Mouse (Mus musculus) 3T3-L1 (cell line): ENCODE results near the gene Ube2r2.

ENCODE experiments used
- DNase-seq: peaks from one replicate; pipeline ENCODE4 v3.0.0-alpha.2; 2015; ENCODE audit warnings: low read depth, low spot score

Ube2r2 gene

GRCm38 (mm10) chr4:41118706-41119292, 16.7 kb upstream of the Ube2r2 start:
- peak; percentile 83 for DNase-seq

DNA sequence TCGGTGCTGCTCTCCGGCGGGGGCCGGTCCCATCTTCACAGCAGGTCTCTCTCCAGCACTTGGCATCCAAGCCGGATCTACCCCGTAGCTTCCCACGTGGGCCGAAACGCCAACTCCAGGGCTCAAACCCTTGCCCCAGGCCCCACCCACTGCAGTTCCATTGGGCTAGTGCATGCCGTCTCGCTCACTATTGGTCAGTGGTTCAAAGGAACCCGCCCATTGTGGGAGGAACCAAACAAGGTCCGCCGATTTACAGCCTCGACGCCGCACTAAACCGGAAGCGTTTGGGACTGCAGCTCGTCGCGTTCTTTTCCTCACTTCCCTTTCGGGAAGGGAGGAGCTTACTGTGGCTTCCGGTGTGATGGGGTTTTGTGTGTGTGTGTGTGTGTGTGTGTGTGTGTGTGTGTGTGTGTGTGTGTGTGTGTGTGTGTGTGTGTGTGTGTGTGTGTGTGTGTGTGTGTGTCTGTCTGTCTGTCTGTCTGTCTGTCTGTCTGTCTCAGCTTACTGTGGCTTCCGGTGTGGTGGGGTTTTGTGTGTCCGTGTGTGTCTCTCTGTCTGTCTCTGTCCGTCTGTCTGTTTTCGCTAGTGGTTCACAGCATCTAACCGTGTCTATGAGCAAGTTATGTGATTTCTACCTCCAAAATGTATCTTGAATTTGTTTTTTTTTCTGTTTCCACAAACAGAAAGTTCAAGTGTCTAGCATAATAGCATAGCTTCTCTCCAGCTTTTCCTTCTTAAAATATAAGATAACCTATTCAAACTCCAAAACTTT, 11.2 kb upstream of the Ube2r2 start, which contains the start of gene Nol6:
Gene Nol6 (minus strand): TSS at position 276 of the 772 bp plus-strand sequence.
- DNase-seq, result peak; percentile 100

DNA sequence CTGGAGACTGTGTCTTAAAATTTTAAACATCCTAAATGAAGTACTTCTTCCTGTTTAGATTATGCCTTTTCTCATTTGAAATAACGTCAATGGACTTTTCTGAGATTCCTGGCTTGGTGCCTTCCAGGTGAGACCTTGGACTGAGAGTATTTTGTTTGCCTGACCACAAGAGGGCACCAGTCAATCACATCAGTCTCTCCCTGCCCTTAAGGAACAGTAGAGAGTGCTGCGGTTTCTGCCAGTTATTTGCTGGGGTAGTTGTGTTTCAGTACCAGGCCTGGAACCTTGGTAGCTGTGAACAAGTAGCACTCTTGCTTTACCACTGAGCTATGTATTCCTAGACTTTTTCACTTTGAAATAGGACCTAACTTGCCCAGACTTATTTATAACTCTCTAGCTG, 6.1 kb upstream of the Ube2r2 start:
- peak; percentile 77 for DNase-seq

- no peak for DNase-seq
Measured at GRCm38 (mm10) chr4:41129836-41130235, 5.7 kb upstream of the Ube2r2 start.

- DNase-seq, result no peak
Measured at GRCm38 (mm10) chr4:41132471-41132870, 3.1 kb upstream of the Ube2r2 start.

DNA sequence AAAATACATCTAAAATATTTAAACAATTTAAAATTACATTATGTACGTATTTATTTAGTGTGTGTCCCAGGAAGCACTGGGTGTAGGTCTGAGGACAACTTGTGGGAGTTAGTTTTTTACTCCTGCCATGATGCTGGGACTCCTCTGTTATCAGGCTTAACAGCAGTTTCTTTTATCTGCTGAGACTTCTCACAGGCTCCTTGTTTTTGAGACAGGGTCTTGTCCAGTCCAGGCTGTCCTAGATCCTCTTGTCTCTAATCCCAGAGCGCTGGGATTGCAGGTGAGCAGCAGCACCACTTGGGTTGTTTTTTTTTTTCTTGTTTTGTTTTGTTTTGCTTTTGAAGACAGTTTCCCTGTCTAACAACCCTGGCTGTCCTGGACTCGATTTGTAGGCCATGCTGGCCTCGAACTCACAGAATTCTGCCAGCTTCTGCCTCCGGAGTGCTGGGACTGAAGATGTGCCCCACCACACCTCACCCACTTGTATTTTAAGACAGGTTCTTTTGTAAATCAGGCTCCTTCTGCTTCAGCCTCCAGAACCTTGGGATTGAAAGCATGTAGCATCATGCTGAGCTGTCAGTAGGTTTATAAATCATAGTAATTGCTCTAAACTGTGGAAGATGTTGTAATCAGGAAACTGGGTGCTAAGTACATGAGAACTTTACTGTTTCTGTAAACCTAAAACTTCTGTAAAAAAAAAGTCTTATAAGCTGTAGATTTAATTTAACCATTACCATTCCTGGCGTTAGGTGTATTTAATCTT, 1.8 kb upstream of the Ube2r2 start:
- DNase-seq, result peak; percentile 53

DNA sequence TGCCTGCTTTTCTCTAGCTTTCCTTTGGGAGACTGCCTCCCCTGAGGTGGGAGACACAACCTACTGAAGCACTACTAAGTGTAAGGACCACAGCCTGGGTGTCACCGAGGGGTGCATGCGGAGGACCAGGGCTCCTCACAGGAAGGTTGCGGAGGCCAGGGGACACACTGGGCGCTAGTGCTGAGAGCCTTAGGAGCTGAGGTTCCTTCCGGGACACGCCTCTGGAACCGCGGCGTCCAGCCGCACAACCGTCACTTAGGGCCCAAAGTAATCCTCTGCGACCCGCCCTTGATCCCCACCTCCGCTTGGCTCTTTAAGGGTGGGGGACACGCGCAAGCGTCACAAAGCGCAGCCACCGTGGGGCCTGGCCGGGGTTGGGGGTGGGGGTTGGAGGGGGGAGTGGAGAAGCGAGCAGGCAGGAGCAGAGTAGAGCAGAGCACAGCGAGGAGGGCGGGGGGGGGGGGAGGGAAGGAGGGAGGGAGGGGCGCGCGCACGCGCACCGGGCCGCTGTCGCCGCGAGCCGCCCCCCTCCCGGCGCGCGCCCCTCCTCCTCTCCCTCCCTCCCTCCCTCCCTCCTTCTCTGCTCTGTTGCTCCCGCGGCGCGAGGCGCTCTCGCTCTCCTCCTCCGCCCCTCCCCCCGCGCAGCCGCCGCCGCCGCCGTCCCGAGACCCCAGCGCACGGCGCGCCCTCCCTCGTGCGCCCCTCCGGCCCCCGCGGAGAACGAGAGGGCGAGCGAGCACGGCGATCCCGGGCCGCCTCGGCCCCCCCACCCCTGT, 420 bp upstream of the Ube2r2 start:
- DNase-seq, result peak; percentile 64

GRCm38 (mm10) chr4:41136454-41136805, 887 bp downstream of the Ube2r2 start:
- peak; percentile 52 for DNase-seq

DNA sequence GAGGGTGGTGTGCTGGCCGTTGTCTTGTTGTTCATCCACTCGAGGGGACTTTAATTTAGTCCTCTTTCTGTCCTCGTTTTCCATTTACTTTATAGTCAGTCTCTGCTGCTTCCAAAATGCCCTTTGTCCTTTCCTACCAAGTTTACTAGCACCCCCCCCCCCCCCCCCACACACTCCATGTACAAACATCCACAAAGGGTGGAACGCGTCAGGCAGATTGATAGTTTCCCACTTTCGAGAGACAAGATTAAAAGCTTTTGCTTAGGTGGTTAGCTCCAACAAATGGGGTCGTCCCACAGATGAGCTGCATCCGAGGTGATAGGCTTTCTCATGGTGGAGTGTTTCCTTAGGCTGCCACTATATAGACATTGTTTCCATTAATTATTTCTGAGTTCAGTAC, 1.3 kb downstream of the Ube2r2 start:
- DNase-seq, result peak; percentile 21

DNA sequence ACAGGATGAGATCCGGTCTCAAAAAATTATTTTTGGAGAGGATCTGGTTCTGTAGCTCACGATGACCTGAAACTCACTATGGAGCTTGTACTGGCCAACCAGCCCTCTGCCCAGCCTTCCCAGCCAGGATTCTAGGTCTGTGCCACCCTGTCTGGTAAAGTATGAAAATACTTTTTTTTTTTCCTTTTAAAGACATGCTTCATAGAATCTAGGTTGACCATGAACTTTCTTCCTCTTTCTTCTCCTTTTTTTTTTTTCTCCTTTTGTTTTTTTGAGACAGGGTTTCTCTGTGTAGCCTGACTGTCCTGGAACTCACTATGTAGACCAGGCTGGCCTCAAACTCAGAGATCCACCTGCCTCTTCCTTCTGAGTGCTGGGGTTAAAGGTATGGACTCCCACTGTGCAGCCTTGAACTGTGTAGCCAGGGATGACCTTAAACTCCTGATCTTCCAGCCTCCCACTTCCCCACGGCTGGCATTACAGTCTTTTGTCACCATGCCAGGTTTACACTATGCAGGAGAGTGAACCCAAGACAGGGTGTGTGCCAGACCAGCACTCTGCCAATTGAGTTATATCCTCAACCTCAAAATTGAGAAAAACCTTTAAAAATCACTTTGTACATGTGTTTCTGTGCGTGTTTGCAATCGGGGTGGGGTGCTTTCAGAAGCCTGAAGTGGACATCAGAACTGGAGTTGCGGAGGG, 4.8 kb downstream of the Ube2r2 start:
- DNase-seq, result no peak

DNA sequence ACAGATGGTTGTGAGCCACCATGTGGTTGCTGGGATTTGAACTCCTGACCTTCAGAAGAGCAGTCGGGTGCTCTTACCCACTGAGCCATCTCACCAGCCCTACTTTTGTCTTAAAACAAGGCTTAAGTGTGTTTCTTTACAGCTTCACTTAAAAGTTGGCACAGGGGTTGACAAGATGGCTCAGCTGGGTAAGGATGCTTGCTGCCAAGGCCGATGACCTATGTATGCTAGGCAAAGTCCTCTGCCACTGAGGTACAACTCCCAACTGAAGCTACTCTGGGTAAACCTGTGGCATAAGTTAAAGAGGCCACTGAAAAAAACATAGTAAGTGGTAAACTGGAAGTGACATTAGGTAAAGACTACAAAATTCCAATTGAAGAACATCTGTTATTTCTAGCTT, 7.1 kb downstream of the Ube2r2 start:
- no peak for DNase-seq

DNA sequence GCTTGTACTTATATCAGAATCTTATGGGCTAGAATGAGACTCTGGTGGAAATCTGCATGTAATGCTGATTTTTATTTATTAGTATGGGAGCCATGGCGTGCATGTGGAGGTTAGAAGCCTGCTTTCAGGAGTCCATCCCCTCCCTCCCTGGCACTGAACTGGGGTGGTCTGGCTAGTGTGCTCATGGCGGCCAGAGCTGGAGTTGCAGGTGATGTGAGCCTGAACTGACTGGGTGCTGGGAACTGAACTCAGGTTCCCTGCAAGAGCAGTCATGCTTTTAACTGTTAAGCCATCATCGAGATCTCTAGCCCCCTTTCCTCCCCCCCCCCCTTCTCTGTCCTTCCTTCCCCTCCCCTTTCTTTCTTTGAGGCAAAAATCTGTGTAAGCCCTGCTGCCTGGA, 14.3 kb downstream of the Ube2r2 start:
- DNase-seq, result no peak

GRCm38 (mm10) chr4:41151186-41151585, 15.6 kb downstream of the Ube2r2 start:
- DNase-seq, result no peak

- DNase-seq, result peak; percentile 78
Measured at GRCm38 (mm10) chr4:41153146-41153545, 17.6 kb downstream of the Ube2r2 start.

DNA sequence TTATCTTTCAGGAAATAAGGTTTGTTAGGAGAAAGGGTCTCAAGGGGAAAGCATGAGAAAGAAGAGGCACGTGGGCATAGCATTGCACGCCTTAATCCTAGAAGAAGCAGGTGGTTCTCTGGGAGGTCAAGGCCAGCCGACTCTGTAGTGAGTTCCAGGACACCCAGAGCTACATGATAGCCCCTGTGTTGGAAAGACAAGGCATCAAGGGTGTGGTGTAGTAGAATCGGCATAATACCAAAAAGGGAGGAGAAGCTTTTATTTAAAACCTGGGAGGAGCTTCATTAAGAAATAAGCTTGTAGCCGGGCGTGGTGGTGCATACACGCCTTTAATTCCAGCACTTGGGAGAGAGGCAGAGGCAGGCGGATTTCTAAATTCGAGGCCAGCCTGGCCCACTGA, 21.4 kb downstream of the Ube2r2 start:
- DNase-seq, result no peak

DNA sequence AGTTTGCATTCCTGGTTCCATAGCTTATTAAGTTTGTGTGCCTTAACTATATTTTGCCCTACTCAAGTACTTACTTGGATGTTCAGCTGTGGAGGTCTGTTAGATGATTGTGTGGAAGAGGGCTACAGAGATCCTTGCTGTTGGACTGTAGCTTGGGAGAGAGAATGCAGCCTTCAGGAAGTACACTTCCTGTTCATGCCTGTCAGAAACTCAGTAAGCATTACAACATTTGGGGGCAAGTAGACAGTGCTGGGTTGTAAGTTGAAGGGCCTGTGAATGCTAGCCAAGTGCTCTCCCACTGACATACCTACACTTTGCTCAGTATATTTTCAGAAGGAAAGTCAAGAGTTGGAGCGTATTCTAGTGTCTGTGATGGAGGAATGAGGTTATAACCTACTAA, 22.7 kb downstream of the Ube2r2 start:
- no peak for DNase-seq

DNA sequence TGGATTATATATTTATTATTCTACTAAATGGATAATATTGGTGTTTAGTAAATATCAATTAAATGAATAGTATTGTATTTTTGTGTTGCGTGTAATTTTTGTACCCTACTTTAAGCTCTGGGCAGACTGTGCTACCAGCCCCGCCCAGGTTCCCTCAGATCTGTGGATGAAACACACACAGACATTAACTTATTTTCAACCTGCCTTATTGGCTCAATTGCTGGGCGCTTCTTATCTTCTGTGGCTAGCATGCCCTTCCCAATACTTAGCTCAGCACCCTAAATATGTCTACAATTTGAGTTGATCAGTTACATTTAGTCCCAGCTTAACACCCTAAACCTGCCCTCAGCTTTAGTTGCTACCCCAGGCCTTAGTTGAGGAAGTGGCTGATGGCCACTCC, 25.7 kb downstream of the Ube2r2 start:
- no peak for DNase-seq

GRCm38 (mm10) chr4:41164974-41165373, 29.4 kb downstream of the Ube2r2 start:
- DNase-seq, result no peak

DNA sequence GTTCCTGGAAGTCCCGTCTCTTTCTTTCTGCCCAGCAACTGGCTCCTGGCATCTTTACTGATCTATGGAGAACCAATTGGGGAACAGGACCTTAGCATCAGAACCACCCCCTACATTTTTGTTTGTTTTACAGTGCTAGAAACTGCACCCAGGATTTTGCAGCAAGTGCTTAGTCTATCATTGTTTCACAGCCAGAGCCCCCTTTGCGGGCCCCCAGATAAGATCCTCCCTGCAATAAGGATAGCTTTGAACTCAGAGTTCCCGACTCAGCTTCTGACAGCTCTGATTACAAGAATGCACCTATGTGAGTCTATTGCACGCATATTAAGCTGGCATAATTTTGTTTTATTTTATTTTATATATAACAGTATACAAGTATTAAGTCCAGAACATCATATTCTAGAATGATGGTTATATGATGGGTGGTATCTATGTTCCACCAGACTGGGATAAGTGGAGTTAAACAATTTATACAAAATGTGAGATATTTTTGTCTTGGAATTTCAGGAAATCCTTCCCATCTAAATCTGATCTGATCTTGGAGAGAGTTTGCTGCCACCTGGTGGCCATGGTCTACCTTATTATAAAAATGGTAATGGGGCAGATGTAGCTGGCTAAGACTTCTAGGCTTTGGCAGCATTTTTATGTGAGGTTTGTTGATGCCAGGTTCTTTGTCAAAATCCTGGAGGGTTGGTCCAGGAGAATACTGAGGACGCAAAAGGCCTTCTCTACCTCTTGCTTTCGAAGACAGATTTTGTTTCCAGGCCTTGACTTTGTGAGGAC, 30.3 kb downstream of the Ube2r2 start:
- peak; percentile 84 for DNase-seq

DNA sequence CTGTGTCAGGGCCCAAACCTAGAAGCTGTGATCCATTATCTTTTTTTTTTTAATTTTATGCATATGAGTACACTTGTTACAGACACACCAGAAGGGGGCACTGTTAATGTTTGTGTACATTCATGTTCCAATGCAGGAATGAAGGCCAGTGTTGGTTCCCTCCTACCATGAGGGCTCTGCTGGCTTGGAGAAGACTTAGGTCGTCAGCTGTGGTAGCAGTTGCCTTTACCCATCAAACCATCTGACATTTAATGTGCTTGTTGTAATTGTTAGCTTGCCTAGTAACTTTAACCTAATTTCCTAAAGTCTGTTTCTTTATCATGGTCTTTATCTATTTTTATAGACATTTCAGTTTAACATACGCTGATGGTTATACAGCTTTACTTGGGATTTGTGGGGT, 35.4 kb downstream of the Ube2r2 start:
- no peak for DNase-seq

- DNase-seq, result no peak
Measured at GRCm38 (mm10) chr4:41174631-41175030, 39.1 kb downstream of the Ube2r2 start.
